Mouse (Mus musculus) hindbrain, embryonic 13.5 days (tissue): ENCODE measurements around the gene Fam122a. TPM values are rescaled to one million over a fixed set of nuclear protein-coding genes. Genes with fewer than 3 reads are reported as not detected.

ENCODE experiments used
- ATAC-seq: fragments of 200-750 bp; cut with Nextera tagmentation; 2 replicates; pipeline ENCODE4 v1.8.0; 2017; ENCODE audit warnings: moderate TSS enrichment; ENCODE audit not compliant: low FRiP score
- H3K27ac ChIP-seq: fragments of 300-500 bp; sonication (generic); 2 replicates; pipeline ENCODE4 v1.5.1; 2015; ENCODE audit warnings: inconsistent platforms, mild to moderate bottlenecking, moderate library complexity
- H3K27me3 ChIP-seq: fragments of 300-500 bp; sonication (generic); 2 replicates; pipeline ENCODE4 v1.6.1; 2015; ENCODE audit warnings: mild to moderate bottlenecking, inconsistent platforms
- H3K36me3 ChIP-seq: fragments of 300-500 bp; sonication (generic); 2 replicates; pipeline ENCODE4 v1.6.1; 2015; ENCODE audit warnings: mild to moderate bottlenecking, inconsistent platforms
- H3K4me1 ChIP-seq: fragments of 300-500 bp; sonication (generic); replicated peaks from 2 replicates; pipeline ENCODE4 v1.6.1; 2015; ENCODE audit warnings: inconsistent platforms
- H3K4me2 ChIP-seq: fragments of 300-500 bp; sonication (generic); 2 replicates; pipeline ENCODE4 v1.6.1; 2015; ENCODE audit warnings: inconsistent platforms, mild to moderate bottlenecking, moderate library complexity
- H3K4me3 ChIP-seq: fragments of 300-500 bp; sonication (generic); 2 replicates; pipeline ENCODE4 v1.5.1; 2015; ENCODE audit warnings: mild to moderate bottlenecking, inconsistent platforms
- H3K9ac ChIP-seq: fragments of 300-500 bp; sonication (generic); 2 replicates; pipeline ENCODE4 v1.6.1; 2015; ENCODE audit warnings: mild to moderate bottlenecking, inconsistent platforms
- H3K9me3 ChIP-seq: fragments of 300-500 bp; sonication (generic); 2 replicates; pipeline ENCODE4 v1.6.1; 2016; ENCODE audit warnings: inconsistent platforms
- WGBS: fragments of 180-500 bp; shearing (Covaris S2); methylation state at CpG from one replicate; pipeline ENCODE4 v1.1.7; 2015; 5-methylcytosine and 5-hydroxymethylcytosine counted together
- polyA plus RNA-seq: library from polyadenylated mRNA; unstranded; fragments of >200 nt; fragmentation: Nextera tagmentation; extraction: Ambion mirVana; gene quantifications from 2 replicates; pipeline ENCODE4 v1.2.1, GENCODE M21; 2015

Gene Fam122a
- polyA plus RNA-seq, 1 experiment from 2014 or later = 59.4 TPM

GRCm38 (mm10) chr19:24511939-24512338, 34.8 kb upstream of the Fam122a start:
- H3K9me3 ChIP-seq = no peaks in the 10 kb centered on the region
- H3K27ac ChIP-seq = no peak overlapping the region
- H3K9ac ChIP-seq = no peak overlapping the region
- WGBS = 93% methylated on average over 7 of the region's 7 CpGs
- no peak overlapping the region for H3K4me2 ChIP-seq
- no peaks in the 10 kb centered on the region for H3K36me3 ChIP-seq
- ATAC-seq = no peak
- H3K27me3 ChIP-seq = peaks cover 11% of the 10 kb centered on the region; the same call in 1 of the 2 replicates
- H3K4me1 ChIP-seq = peaks cover 19% of the 10 kb centered on the region
- no peak overlapping the region for H3K4me3 ChIP-seq

GRCm38 (mm10) chr19:24509391-24509790, 32.2 kb upstream of the Fam122a start:
- no peak overlapping the region for H3K27ac ChIP-seq
- no peak overlapping the region for H3K4me2 ChIP-seq
- no peak for ATAC-seq
- no peak overlapping the region for H3K9ac ChIP-seq
- no peak overlapping the region for H3K4me3 ChIP-seq
- H3K9me3 ChIP-seq = no peaks in the 10 kb centered on the region
- no peaks in the 10 kb centered on the region for H3K36me3 ChIP-seq
- H3K27me3 ChIP-seq = peaks cover 11% of the 10 kb centered on the region; the same call in 1 of the 2 replicates
- WGBS = 72% methylated on average over 6 of the region's 6 CpGs
- H3K4me1 ChIP-seq = peaks cover 19% of the 10 kb centered on the region

- Histone ChIP-seq H3K36me3 (no peaks in the 10 kb centered on the region), H3K27me3 (peaks cover 11% of the 10 kb centered on the region; the same call in 1 of the 2 replicates), H3K9ac (no peak overlapping the region), H3K4me1 (peaks cover 19% of the 10 kb centered on the region), H3K9me3 (no peaks in the 10 kb centered on the region), H3K4me2 (no peak overlapping the region), H3K27ac (no peak overlapping the region), H3K4me3 (no peak overlapping the region)
- 23% methylated on average over 13 of the region's 13 CpGs for WGBS
- ATAC-seq = no peak
Measured at GRCm38 (mm10) chr19:24508087-24508767, 31.1 kb upstream of the Fam122a start.

GRCm38 (mm10) chr19:24502736-24503421, 25.7 kb upstream of the Fam122a start:
- Histone ChIP-seq H3K4me3 (no peak overlapping the region), H3K4me1 (peaks cover 4% of the 10 kb centered on the region), H3K36me3 (no peaks in the 10 kb centered on the region), H3K9me3 (no peaks in the 10 kb centered on the region), H3K9ac (no peak overlapping the region), H3K4me2 (no peak overlapping the region), H3K27me3 (no peaks in the 10 kb centered on the region), H3K27ac (no peak overlapping the region)
- WGBS = 89% methylated on average over 10 of the region's 10 CpGs
- no peak for ATAC-seq

- H3K4me1 ChIP-seq = no peaks in the 10 kb centered on the region
- H3K4me2 ChIP-seq = no peak overlapping the region
- no peak overlapping the region for H3K9ac ChIP-seq
- no peaks in the 10 kb centered on the region for H3K27me3 ChIP-seq
- H3K27ac ChIP-seq = no peak overlapping the region
- no peak for ATAC-seq
- H3K36me3 ChIP-seq = no peaks in the 10 kb centered on the region
- H3K9me3 ChIP-seq = no peaks in the 10 kb centered on the region
- no peak overlapping the region for H3K4me3 ChIP-seq
Measured at GRCm38 (mm10) chr19:24501525-24501924, 24.4 kb upstream of the Fam122a start.

GRCm38 (mm10) chr19:24500431-24500830, 23.3 kb upstream of the Fam122a start:
- Histone ChIP-seq H3K27me3 (no peaks in the 10 kb centered on the region), H3K4me2 (no peak overlapping the region), H3K36me3 (no peaks in the 10 kb centered on the region), H3K9me3 (no peaks in the 10 kb centered on the region), H3K4me3 (no peak overlapping the region), H3K27ac (no peak overlapping the region), H3K9ac (no peak overlapping the region), H3K4me1 (no peaks in the 10 kb centered on the region)
- ATAC-seq = no peak
- 87% methylated on average over 5 of the region's 5 CpGs for WGBS

- 74% methylated on average over 3 of the region's 3 CpGs for WGBS
Measured at GRCm38 (mm10) chr19:24499291-24499690, 22.1 kb upstream of the Fam122a start.

GRCm38 (mm10) chr19:24493887-24494286, 16.7 kb upstream of the Fam122a start:
- Histone ChIP-seq H3K9me3 (no peaks in the 10 kb centered on the region), H3K36me3 (no peaks in the 10 kb centered on the region), H3K27me3 (no peaks in the 10 kb centered on the region), H3K4me3 (no peak overlapping the region), H3K9ac (no peak overlapping the region), H3K4me2 (no peak overlapping the region), H3K27ac (no peak overlapping the region), H3K4me1 (no peaks in the 10 kb centered on the region; the same call in 1 of the 2 replicates)
- 84% methylated on average over 4 of the region's 4 CpGs for WGBS
- ATAC-seq = no peak

More at GRCm38 (mm10) chr19:24499291-24499690, 22.1 kb upstream of the Fam122a start:
- ATAC-seq = no peak
- Histone ChIP-seq H3K27me3 (no peaks in the 10 kb centered on the region), H3K9me3 (no peaks in the 10 kb centered on the region), H3K4me3 (no peak overlapping the region), H3K4me1 (no peaks in the 10 kb centered on the region), H3K4me2 (no peak overlapping the region), H3K36me3 (no peaks in the 10 kb centered on the region), H3K27ac (no peak overlapping the region), H3K9ac (no peak overlapping the region)

GRCm38 (mm10) chr19:24491824-24492223, 14.7 kb upstream of the Fam122a start:
- Histone ChIP-seq H3K4me2 (no peak overlapping the region), H3K4me3 (no peak overlapping the region), H3K9me3 (no peaks in the 10 kb centered on the region), H3K27me3 (no peaks in the 10 kb centered on the region), H3K27ac (no peak overlapping the region), H3K36me3 (no peaks in the 10 kb centered on the region), H3K4me1 (no peaks in the 10 kb centered on the region; the same call in 1 of the 2 replicates), H3K9ac (no peak overlapping the region)
- ATAC-seq = no peak
- 18% methylated on average over 3 of the region's 3 CpGs for WGBS

GRCm38 (mm10) chr19:24490275-24490674, 13.1 kb upstream of the Fam122a start:
- no peak overlapping the region for H3K4me2 ChIP-seq
- no peak overlapping the region for H3K9ac ChIP-seq
- H3K36me3 ChIP-seq = no peaks in the 10 kb centered on the region
- H3K4me1 ChIP-seq = no peaks in the 10 kb centered on the region; the same call in 1 of the 2 replicates
- H3K9me3 ChIP-seq = no peaks in the 10 kb centered on the region
- no peak overlapping the region for H3K4me3 ChIP-seq
- no peak for ATAC-seq
- WGBS = 74% methylated on average over 5 of the region's 5 CpGs
- H3K27ac ChIP-seq = no peak overlapping the region
- H3K27me3 ChIP-seq = no peaks in the 10 kb centered on the region

GRCm38 (mm10) chr19:24486433-24487296, 9.5 kb upstream of the Fam122a start:
- no peak overlapping the region for H3K4me3 ChIP-seq
- WGBS = 76% methylated on average over 8 of the region's 8 CpGs
- H3K27ac ChIP-seq = no peak overlapping the region
- H3K36me3 ChIP-seq = no peaks in the 10 kb centered on the region
- ATAC-seq = no peak
- no peak overlapping the region for H3K4me2 ChIP-seq
- no peaks in the 10 kb centered on the region for H3K27me3 ChIP-seq
- H3K9me3 ChIP-seq = no peaks in the 10 kb centered on the region
- H3K9ac ChIP-seq = no peak overlapping the region
- no peaks in the 10 kb centered on the region; the same call in 1 of the 2 replicates for H3K4me1 ChIP-seq

- Histone ChIP-seq H3K36me3 (no peaks in the 10 kb centered on the region), H3K4me3 (no peak overlapping the region), H3K9me3 (no peaks in the 10 kb centered on the region), H3K9ac (no peak overlapping the region), H3K27ac (no peak overlapping the region), H3K4me1 (no peaks in the 10 kb centered on the region), H3K27me3 (no peaks in the 10 kb centered on the region), H3K4me2 (no peak overlapping the region)
- 52% methylated on average over 4 of the region's 4 CpGs for WGBS
- no peak for ATAC-seq
Measured at GRCm38 (mm10) chr19:24484612-24485194, 7.5 kb upstream of the Fam122a start.
